Mouse (Mus musculus): Measurements from ENCODE around the gene Gm20388. TPM values are rescaled to one million over a fixed set of nuclear protein-coding genes. Genes with fewer than 3 reads are reported as not detected.

Gene Gm20388
- total RNA-seq, 4 experiments from 2014 or later: 0.17 to 15.1 (median 6.6) TPM

GRCm38 (mm10) chr8:123760579-123760978 lies 3849.9 kb downstream of the Gm20388 start:
- DNase-seq (ENCODE audit: low spot score in 2 of 2): no peak

- peak in 1 of 2 experiments; percentile 29 for DNase-seq (ENCODE audit: low spot score in 2 of 2)
Measured at GRCm38 (mm10) chr8:123761266-123761882, 3850.7 kb downstream of the Gm20388 start.

DNA sequence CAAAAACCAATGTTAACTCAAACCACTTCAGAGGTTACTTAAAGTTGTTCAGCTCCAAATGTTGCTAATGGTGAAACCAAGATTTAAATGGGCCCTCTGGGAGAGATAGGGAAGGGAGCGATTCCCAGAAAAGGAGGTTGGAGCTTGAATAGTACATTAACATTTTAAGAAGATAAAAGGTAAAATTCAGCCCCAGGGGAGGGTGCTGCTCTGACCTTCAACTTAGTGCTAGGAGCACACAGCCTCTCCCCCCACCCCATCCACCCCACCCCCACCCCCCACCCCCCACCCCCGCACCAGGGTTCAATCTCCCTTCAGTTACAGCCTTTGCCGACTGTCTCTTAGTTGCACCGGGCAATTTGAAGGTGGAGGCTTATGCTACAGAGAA lies 3851.2 kb downstream of the Gm20388 start:
- no peak for DNase-seq (ENCODE audit: low spot score in 2 of 2)

GRCm38 (mm10) chr8:123763355-123763754 lies 3852.7 kb downstream of the Gm20388 start:
- no peak for DNase-seq (ENCODE audit: low spot score in 2 of 2)

- DNase-seq (ENCODE audit: low spot score in 2 of 2): peak in 1 of 2 experiments; percentile 57
Measured at GRCm38 (mm10) chr8:123764671-123765070, 3854.0 kb downstream of the Gm20388 start.

DNA sequence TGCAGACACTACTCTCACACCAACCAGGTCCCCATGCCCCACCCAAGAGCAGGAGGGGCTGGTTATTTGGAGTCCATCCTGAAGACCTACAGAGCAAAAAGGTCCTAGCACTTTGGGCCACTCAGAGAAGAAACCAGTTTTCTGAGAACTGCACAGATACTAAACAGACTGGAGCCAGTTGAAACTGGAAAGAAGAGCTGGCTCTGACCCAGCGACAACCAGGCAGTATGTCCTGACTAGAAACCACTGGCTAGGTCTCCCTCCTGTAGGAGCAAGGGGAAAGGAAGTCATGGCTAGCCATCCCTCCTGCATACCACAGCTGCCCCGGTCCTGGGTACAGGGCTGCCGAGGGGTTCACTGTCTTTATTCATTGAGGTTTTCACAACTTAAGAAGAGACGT lies 3855.9 kb downstream of the Gm20388 start:
- DNase-seq (ENCODE audit: low spot score in 2 of 2): no peak

DNA sequence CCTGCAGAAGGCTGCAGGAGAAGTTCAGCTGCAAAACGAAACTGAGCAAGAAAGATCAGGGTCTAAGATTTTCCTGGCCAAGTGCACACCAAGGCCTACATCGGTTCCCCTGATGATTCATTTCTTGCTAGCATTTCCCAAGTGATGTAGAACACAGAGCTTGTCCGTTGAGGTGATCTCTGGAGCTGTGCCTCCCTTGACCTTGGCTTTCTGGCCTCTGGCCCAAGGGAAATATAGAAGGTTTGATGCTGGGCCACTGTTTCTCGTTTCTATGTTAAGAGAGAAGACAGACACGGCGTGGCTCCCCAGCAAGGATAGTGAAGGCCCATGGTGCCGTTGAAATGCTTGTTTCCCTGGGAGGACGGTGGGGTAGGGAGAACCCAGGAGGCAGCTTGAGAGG lies 3857.2 kb downstream of the Gm20388 start:
- no peak for DNase-seq (ENCODE audit: low spot score in 2 of 2)

DNA sequence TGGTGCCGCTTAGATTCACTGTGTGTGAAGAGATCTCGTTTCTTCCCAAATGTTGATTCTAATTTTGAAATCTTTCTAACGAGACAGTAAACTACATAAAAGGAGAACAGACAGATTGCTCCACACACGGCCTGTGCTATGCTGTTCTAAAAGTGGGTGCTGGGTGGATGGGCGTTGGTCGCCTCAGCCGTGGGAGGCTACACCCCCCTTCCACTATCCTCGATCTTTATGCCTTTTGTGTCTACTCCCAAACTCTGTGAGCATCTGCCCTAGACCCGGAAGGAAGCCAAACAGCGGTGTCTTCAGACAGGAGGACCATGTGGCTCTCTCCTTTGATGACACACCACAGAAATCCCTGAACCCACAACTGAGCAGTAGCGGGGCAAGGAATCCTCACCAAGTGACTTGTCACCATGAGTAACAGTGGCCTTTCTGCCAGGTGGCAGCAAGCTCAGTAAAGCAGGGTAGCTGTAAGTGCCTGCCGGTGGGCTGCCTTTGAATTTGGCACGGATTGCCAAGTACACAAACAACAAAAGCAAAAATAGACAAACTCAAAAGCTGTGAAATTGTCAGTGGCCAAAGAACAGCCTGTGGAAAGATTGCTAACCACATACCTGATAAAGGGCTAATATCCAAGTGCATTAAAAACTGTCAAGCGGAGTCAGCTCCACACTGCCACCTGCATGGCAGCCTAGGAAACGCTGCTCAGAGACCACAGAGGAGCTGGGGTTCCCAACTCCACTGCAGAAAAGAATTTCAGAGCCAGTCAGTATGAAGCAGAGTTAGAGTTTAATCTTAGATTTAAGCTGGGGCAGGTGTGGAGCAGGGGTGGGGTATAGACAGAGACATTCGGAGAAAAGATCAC lies 3858.1 kb downstream of the Gm20388 start:
- DNase-seq (ENCODE audit: low spot score in 2 of 2): peak; percentile 55 to 69

- no peak for DNase-seq (ENCODE audit: low spot score in 2 of 2)
Measured at GRCm38 (mm10) chr8:123773468-123773867, 3862.8 kb downstream of the Gm20388 start.

- no peak for DNase-seq (ENCODE audit: low spot score in 2 of 2)
Measured at GRCm38 (mm10) chr8:123774491-123774890, 3863.8 kb downstream of the Gm20388 start.

DNA sequence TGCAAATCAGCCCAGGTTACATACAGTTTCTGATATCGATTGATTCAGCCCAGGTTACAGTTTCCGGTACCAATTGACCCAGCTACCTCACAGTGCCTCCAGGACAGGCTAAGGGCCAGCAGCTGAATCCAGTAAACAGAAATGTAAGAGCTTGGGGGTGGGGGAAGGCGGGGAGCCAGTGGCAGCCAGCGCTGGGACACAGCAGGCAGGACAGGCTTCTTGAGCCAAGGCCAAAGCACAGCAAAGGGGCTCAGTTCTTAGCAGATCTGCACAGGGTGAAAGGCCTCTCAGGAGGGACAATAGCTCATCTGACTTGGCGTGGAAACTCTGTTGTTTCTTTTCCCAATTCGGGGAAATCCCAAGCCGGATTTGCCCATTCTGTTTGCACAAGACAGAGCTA lies 3866.7 kb downstream of the Gm20388 start:
- peak; percentile 60 to 64 for DNase-seq (ENCODE audit: low spot score in 2 of 2)

GRCm38 (mm10) chr8:123780471-123780870 lies 3869.8 kb downstream of the Gm20388 start:
- no peak for DNase-seq (ENCODE audit: low spot score in 2 of 2)

- no peak for DNase-seq (ENCODE audit: low spot score in 2 of 2)
Measured at GRCm38 (mm10) chr8:123781256-123781655, 3870.6 kb downstream of the Gm20388 start.

- DNase-seq (ENCODE audit: low spot score in 2 of 2): peak; percentile 77 to 88
Measured at GRCm38 (mm10) chr8:123783525-123784249, 3873.0 kb downstream of the Gm20388 start.

GRCm38 (mm10) chr8:123786166-123786565 lies 3875.5 kb downstream of the Gm20388 start:
- peak; percentile 57 to 73 for DNase-seq (ENCODE audit: low spot score in 2 of 2)

DNA sequence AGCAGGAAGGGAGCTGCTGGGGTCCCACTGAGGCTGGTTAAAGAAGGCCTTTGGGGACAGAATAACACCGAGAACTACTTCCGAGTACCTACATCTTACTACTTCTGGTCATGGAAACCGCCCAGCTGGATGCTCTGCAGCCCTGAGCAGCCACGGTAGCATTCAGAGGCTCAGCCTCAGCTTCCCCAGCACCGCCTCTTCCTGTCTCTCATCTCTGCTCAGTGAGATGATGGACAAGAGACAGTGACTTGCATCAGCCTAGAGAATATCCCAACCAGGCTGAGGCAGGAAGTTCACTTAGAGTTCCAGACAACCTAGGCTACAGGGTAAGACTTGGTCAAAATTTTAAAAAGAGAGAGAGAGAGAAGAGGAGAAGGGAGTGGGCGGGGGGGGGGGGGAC lies 3876.0 kb downstream of the Gm20388 start:
- no peak for DNase-seq (ENCODE audit: low spot score in 2 of 2)

GRCm38 (mm10) chr8:123787254-123787897 lies 3876.7 kb downstream of the Gm20388 start:
- no peak for DNase-seq (ENCODE audit: low spot score in 2 of 2)

GRCm38 (mm10) chr8:123788416-123789170 lies 3878.0 kb downstream of the Gm20388 start:
- DNase-seq (ENCODE audit: low spot score in 2 of 2): no peak

- DNase-seq (ENCODE audit: low spot score in 2 of 2): no peak
Measured at GRCm38 (mm10) chr8:123789461-123789860, 3878.8 kb downstream of the Gm20388 start.

- DNase-seq (ENCODE audit: low spot score in 2 of 2): peak; percentile 84 to 92
Measured at GRCm38 (mm10) chr8:123789970-123790369, 3879.3 kb downstream of the Gm20388 start.
